Mouse (Mus musculus) embryonic facial prominence, embryonic 13.5 days (tissue): ENCODE measurements at regions not wholly inside any gene's neighbourhood (a gene's known extent, or its start where the extent isn't known, plus 50 kb on each side); places are given as distances from the start of the nearest gene placed in this dataset.
"Not testable (repeated sequence)": the region's sequence is repeated elsewhere in the genome, so short reads cannot be mapped to it uniquely, and the experiment has no call there.

ENCODE experiments used
- ATAC-seq: fragments of 200-750 bp; cut with Nextera tagmentation; 2 replicates; pipeline ENCODE4 v1.8.0; 2017; ENCODE audit warnings: low read depth; ENCODE audit not compliant: insufficient number of reproducible peaks, insufficient read depth, low FRiP score, low TSS enrichment
- H3K27ac ChIP-seq: fragments of 300-500 bp; sonication (generic); 2 replicates; pipeline ENCODE4 v1.5.1; 2015; ENCODE audit warnings: moderate library complexity, mild to moderate bottlenecking, inconsistent platforms
- H3K27me3 ChIP-seq: fragments of 300-500 bp; sonication (generic); 2 replicates; pipeline ENCODE4 v1.6.1; 2015; ENCODE audit warnings: mild to moderate bottlenecking, inconsistent platforms
- H3K36me3 ChIP-seq: fragments of 300-500 bp; sonication (generic); 2 replicates; pipeline ENCODE4 v1.6.1; 2015; ENCODE audit warnings: mild to moderate bottlenecking, inconsistent platforms
- H3K4me1 ChIP-seq: fragments of 300-500 bp; sonication (generic); 2 replicates; pipeline ENCODE4 v1.6.1; 2015; ENCODE audit warnings: inconsistent platforms
- H3K4me2 ChIP-seq: fragments of 300-500 bp; sonication (generic); 2 replicates; pipeline ENCODE4 v1.6.1; 2015; ENCODE audit warnings: moderate library complexity, mild to moderate bottlenecking, inconsistent platforms
- H3K4me3 ChIP-seq: fragments of 300-500 bp; sonication (generic); 2 replicates; pipeline ENCODE4 v1.5.1; 2015; ENCODE audit warnings: mild to moderate bottlenecking, inconsistent platforms
- H3K9ac ChIP-seq: fragments of 300-500 bp; sonication (generic); 2 replicates; pipeline ENCODE4 v1.6.1; 2015; ENCODE audit warnings: mild to moderate bottlenecking, inconsistent platforms
- H3K9me3 ChIP-seq: fragments of 300-500 bp; sonication (generic); 2 replicates; pipeline ENCODE4 v1.6.1; 2016; ENCODE audit warnings: inconsistent platforms
- WGBS: fragments of 180-500 bp; shearing (Covaris S2); methylation state at CpG from one replicate; pipeline ENCODE4 v1.1.7; 2015; ENCODE audit warnings: mixed read lengths; 5-methylcytosine and 5-hydroxymethylcytosine counted together

- ATAC-seq, H3K4me2 ChIP-seq, H3K27ac ChIP-seq, H3K9ac ChIP-seq, H3K4me3 ChIP-seq, H3K27me3 ChIP-seq, H3K36me3 ChIP-seq, H3K4me1 ChIP-seq: not testable (repeated sequence)
- H3K9me3 ChIP-seq: peaks cover 14% of the 10 kb centered on the region; the same call in 1 of the 2 replicates
- 68% methylated on average over 2 of the region's 2 CpGs for WGBS
Observed at GRCm38 (mm10) chr19:3158149-3158548, 124.6 kb upstream of the Mrpl21 start.

- no peaks in the 10 kb centered on the region for H3K27me3 ChIP-seq
- no peaks in the 10 kb centered on the region for H3K4me1 ChIP-seq
- no peak for ATAC-seq
- H3K9me3 ChIP-seq: peaks cover 14% of the 10 kb centered on the region; the same call in 1 of the 2 replicates
- no peak overlapping the region for H3K4me3 ChIP-seq
- WGBS: 82% methylated on average over 12 of the region's 12 CpGs
- no peak overlapping the region for H3K4me2 ChIP-seq
- no peak overlapping the region for H3K9ac ChIP-seq
- H3K27ac ChIP-seq: no peak overlapping the region
- H3K36me3 ChIP-seq: no peaks in the 10 kb centered on the region
Observed at GRCm38 (mm10) chr19:3159346-3159745, 123.4 kb upstream of the Mrpl21 start.

GRCm38 (mm10) chr19:3167683-3168082 is 115.0 kb upstream of the Mrpl21 start:
- H3K9me3 ChIP-seq: no peaks in the 10 kb centered on the region
- no peaks in the 10 kb centered on the region for H3K36me3 ChIP-seq
- no peak for ATAC-seq
- no peak overlapping the region for H3K4me3 ChIP-seq
- no peak overlapping the region for H3K9ac ChIP-seq
- no peak overlapping the region for H3K4me2 ChIP-seq
- H3K27ac ChIP-seq: no peak overlapping the region
- no peaks in the 10 kb centered on the region for H3K27me3 ChIP-seq
- 69% methylated on average over 7 of the region's 7 CpGs for WGBS
- H3K4me1 ChIP-seq: no peaks in the 10 kb centered on the region

- WGBS: 50% methylated on average over 2 of the region's 2 CpGs
- no peaks in the 10 kb centered on the region for H3K9me3 ChIP-seq
- no peaks in the 10 kb centered on the region for H3K4me1 ChIP-seq
- no peak for ATAC-seq
- H3K4me3 ChIP-seq: no peak overlapping the region
- no peak overlapping the region for H3K27ac ChIP-seq
- H3K9ac ChIP-seq: no peak overlapping the region
- no peak overlapping the region for H3K4me2 ChIP-seq
- no peaks in the 10 kb centered on the region for H3K36me3 ChIP-seq
- no peaks in the 10 kb centered on the region for H3K27me3 ChIP-seq
Observed at GRCm38 (mm10) chr19:3182625-3183024, 100.1 kb upstream of the Mrpl21 start.

GRCm38 (mm10) chr19:3192644-3193043 is 90.1 kb upstream of the Mrpl21 start:
- Histone ChIP-seq H3K9me3 (no peaks in the 10 kb centered on the region), H3K9ac (no peak overlapping the region), H3K27me3 (no peaks in the 10 kb centered on the region), H3K27ac (no peak overlapping the region), H3K4me2 (no peak overlapping the region), H3K4me1 (no peaks in the 10 kb centered on the region), H3K36me3 (no peaks in the 10 kb centered on the region), H3K4me3 (no peak overlapping the region)
- 0 out of 2 replicates have a peak, but pooled peaks have one; percentile 56 for ATAC-seq

- not testable (repeated sequence) for H3K36me3 ChIP-seq, H3K4me1 ChIP-seq, H3K9ac ChIP-seq, H3K4me2 ChIP-seq, H3K27ac ChIP-seq, H3K4me3 ChIP-seq, ATAC-seq, H3K9me3 ChIP-seq, H3K27me3 ChIP-seq
- WGBS: 55% methylated on average over 5 of the region's 5 CpGs
Observed at GRCm38 (mm10) chr19:3204504-3204903, 78.2 kb upstream of the Mrpl21 start.

GRCm38 (mm10) chr19:3205406-3205805 is 77.3 kb upstream of the Mrpl21 start:
- H3K4me3 ChIP-seq, H3K4me2 ChIP-seq, H3K9ac ChIP-seq, ATAC-seq, H3K27me3 ChIP-seq, H3K36me3 ChIP-seq, H3K4me1 ChIP-seq, H3K27ac ChIP-seq, H3K9me3 ChIP-seq: not testable (repeated sequence)
- 69% methylated on average over 27 of the region's 28 CpGs for WGBS

GRCm38 (mm10) chr19:3208283-3208682 is 74.4 kb upstream of the Mrpl21 start:
- no peak for ATAC-seq
- Histone ChIP-seq H3K27ac (no peak overlapping the region), H3K4me2 (no peak overlapping the region), H3K4me3 (no peak overlapping the region), H3K9ac (no peak overlapping the region), H3K36me3 (no peaks in the 10 kb centered on the region), H3K9me3 (no peaks in the 10 kb centered on the region), H3K4me1 (no peaks in the 10 kb centered on the region), H3K27me3 (no peaks in the 10 kb centered on the region)
- WGBS: 20% methylated on average over 4 of the region's 4 CpGs
